Mouse (Mus musculus): ENCODE results near the gene Tsc22d1. TPM values are rescaled to one million over a fixed set of nuclear protein-coding genes. Genes with fewer than 3 reads are reported as not detected.

Tsc22d1 gene
- total RNA-seq, 2 experiments from 2014 or later: 366 to 428 TPM

GRCm38 (mm10) chr14:76540005-76540670 lies 125.4 kb downstream of the Tsc22d1 start:
- no peak for DNase-seq
- intact Hi-C loops (cut with DNase I): no loop called here

- DNase-seq: no peak
- intact Hi-C loops (cut with DNase I): no loop called here
These were observed 126.6 kb downstream of the Tsc22d1 start for GRCm38 (mm10) chr14:76541341-76541740.

- intact Hi-C loops (cut with DNase I): no loop called here
- no peak for DNase-seq
These were observed 129.4 kb downstream of the Tsc22d1 start for GRCm38 (mm10) chr14:76544136-76544535.

- no peak for DNase-seq
- intact Hi-C loops (cut with DNase I): no loop called here
These were observed 140.7 kb downstream of the Tsc22d1 start for GRCm38 (mm10) chr14:76555263-76556030.

- intact Hi-C loops (cut with DNase I): no loop called here
- DNase-seq: peak; percentile 66 to 67
These were observed 141.5 kb downstream of the Tsc22d1 start for GRCm38 (mm10) chr14:76556031-76556851.

GRCm38 (mm10) chr14:76556852-76557208 lies 142.1 kb downstream of the Tsc22d1 start, which contains the start of gene Serp2:
Gene Serp2, minus strand, starts transcription at chr14:76556889.
- intact Hi-C loops (cut with DNase I): no loop called here
- DNase-seq: no peak

Other genes starting within 250 kb of the Tsc22d1 start
- 1 to 10 TPM in 1 of 2 experiments, under 1 TPM in 1; 0.37 to 1.8 TPM for gene Serp2, start 141.9 kb downstream of the Tsc22d1 start, total RNA-seq (2021)

All from heart, postnatal 10 days (tissue).